Mouse (Mus musculus) splenic B cell, adult 2 months (primary cell): ENCODE measurements around the gene Rpl13a.
"Not testable (repeated sequence)": the region's sequence is repeated elsewhere in the genome, so short reads cannot be mapped to it uniquely, and the experiment has no call there.

Experiments
- DNase-seq: peaks from one replicate; pipeline ENCODE4 v3.0.0-alpha.2; 2011; ENCODE audit warnings: low read depth, low spot score
- H3K27me3 ChIP-seq: 2 replicates; pipeline ENCODE4 v1.6.1; 2012; ENCODE audit warnings: mild to moderate bottlenecking, low read length, moderate library complexity, mixed read lengths; ENCODE audit not compliant: control insufficient read depth, poor library complexity, insufficient read depth, severe bottlenecking
- H3K36me3 ChIP-seq: 2 replicates; pipeline ENCODE4 v1.6.1; 2012; ENCODE audit warnings: mild to moderate bottlenecking, low read length, moderate library complexity, mixed read lengths; ENCODE audit not compliant: control insufficient read depth, poor library complexity, insufficient read depth, severe bottlenecking

Rpl13a gene

GRCm38 (mm10) chr7:45134544-45135026 lies 6.0 kb upstream of the Rpl13a start:
- H3K27me3 ChIP-seq: no peaks in the 10 kb centered on the region
- H3K36me3 ChIP-seq: peaks cover 7% of the 10 kb centered on the region; the same call in 1 of the 2 replicates
- peak; percentile 51 for DNase-seq

- Histone ChIP-seq H3K27me3 (no peaks in the 10 kb centered on the region), H3K36me3 (peaks cover 7% of the 10 kb centered on the region; the same call in 1 of the 2 replicates)
- DNase-seq: no peak
Observed at GRCm38 (mm10) chr7:45133446-45134159, 5.0 kb upstream of the Rpl13a start.

GRCm38 (mm10) chr7:45131850-45132249 lies 3.3 kb upstream of the Rpl13a start:
- Histone ChIP-seq H3K27me3 (no peaks in the 10 kb centered on the region), H3K36me3 (peaks cover 7% of the 10 kb centered on the region; the same call in 1 of the 2 replicates)
- no peak for DNase-seq

DNA sequence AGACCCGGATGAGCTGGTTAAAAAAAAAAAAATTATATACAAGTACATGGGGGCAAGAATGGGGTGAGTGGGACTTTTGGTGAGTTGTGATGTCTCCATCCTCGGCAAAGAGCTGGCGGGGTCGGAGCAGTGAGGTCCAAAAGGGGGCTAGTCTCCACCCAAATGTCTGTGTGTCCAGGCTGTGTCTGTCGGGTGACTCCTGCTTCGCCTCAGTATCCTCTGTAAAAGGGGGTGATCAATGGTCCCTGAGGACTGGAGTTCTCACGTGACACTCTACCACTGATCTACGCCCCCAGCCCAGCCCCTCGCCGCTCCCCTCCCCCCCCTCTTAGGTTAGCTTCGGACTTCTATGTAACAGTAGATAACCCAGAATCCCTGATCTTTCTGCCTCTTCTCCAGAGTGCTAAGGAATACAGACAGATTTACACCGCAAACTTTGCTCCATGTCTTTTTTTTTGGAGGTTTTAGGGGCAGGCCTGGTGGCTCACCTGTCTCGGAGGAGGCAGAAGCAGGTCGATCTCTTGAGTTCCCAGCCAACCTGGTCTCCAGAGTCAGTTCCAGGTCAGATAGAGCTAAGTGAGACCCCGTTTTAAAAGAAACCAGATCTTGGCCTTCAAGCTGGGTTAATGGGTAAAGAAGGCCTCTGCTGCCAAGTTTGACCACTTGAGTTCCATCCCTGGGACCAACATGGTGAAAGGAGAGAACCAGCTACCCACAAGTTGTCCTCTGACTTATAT lies 1.4 kb upstream of the Rpl13a start:
- DNase-seq: no peak
- Histone ChIP-seq H3K36me3 (peaks cover 16% of the 10 kb centered on the region), H3K27me3 (no peaks in the 10 kb centered on the region)

GRCm38 (mm10) chr7:45129318-45129717 lies 757 bp upstream of the Rpl13a start:
- DNase-seq: no peak
- no peaks in the 10 kb centered on the region for H3K27me3 ChIP-seq
- H3K36me3 ChIP-seq: peaks cover 16% of the 10 kb centered on the region

DNA sequence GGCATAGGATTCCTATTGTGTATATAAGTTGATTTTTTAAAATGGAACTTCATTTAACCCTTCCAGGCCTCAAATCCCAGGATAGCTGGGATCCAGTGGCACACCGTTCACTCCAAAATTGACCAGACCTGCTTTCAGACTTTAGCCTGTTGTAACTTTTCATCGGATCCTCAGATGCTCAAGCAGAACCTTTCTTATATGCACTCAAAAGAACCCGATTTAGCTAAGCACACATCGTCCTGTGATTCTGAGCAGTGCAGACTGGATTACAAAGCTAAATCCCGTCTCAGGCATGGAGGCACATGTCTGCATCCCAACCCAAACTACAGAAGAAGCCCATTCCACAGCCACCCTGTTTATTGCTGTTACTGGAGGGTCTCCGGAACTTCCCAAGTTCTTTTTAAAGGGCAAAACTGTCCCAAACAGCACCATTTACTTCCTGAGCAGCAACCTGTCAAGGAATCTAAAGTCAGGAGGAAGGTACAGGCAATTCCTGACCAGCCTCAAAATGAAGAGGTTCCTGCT lies 799 bp downstream of the Rpl13a start:
- DNase-seq: no peak
- peaks cover 10% of the 10 kb centered on the region for H3K36me3 ChIP-seq
- H3K27me3 ChIP-seq: no peaks in the 10 kb centered on the region

DNA sequence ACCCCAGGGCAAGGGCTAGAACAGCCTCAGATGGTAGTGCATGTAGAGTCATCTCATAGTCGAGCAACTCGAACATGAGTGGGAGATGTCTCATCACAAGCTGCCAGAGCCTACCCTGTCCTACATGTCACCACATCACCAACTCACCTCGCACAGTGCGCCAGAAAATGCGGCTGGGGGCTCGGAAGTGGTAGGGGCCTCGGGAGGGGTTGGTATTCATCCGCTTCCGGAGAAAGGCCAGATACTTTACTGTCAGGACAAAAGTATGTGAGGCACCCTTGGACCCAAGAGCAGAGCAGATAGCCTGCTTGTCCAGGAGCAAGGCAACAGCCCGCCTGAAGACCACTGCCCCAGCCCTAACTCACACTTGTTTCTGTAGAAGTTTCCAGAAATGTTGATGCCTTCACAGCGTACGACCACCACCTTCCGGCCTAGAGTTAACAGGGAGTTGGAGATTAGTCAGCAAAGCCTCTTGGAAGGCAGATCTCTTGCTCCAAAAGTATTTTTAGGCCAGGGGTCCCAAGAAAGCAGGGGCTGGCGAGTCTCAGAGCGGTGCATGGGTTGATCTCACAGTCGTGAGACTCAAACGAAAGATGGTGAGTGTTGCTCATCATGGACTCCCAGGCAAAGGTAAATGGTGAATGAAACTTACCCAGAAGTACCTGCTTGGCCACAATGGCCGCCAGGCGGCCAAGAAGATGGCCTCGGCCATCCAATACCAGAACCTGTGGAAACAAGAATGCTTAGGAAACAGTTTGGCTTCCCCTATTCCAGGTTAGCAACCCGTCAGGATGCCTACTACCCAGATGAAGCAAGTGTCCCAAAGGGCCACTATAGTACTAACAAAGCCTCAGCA lies 1.5 kb downstream of the Rpl13a start:
- no peaks in the 10 kb centered on the region for H3K27me3 ChIP-seq
- no peak for DNase-seq
- peaks cover 13% of the 10 kb centered on the region for H3K36me3 ChIP-seq

- peaks cover 13% of the 10 kb centered on the region for H3K36me3 ChIP-seq
- no peak for DNase-seq
Observed at GRCm38 (mm10) chr7:45126147-45126843, 2.3 kb downstream of the Rpl13a start.

GRCm38 (mm10) chr7:45125649-45126048 lies 2.9 kb downstream of the Rpl13a start:
- not testable (repeated sequence) for H3K27me3 ChIP-seq, DNase-seq
- peaks cover 13% of the 10 kb centered on the region for H3K36me3 ChIP-seq

More at GRCm38 (mm10) chr7:45126147-45126843, 2.3 kb downstream of the Rpl13a start:
- no peaks in the 10 kb centered on the region for H3K27me3 ChIP-seq

DNA sequence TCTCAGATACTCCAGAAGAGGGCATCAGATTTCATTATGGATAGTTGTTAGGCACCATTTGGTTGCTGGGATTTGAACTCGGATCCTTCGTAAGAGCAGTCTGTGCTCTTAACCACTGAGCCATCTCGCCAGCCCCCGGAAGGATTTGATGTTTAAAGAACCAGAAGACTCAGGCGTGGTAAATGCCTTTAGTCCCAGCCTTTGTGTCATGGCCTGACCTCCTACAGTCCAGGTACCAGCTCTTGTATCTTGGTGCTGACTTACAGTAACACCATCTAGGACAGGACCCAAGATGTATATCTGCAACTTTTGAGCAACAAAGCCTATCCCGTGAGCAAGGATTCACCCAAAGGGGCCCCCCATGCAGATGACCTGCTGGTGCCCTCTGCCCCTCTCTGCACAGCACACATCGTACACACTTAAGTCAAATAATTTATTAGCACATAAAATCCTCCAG lies 3.4 kb downstream of the Rpl13a start:
- no peaks in the 10 kb centered on the region for H3K27me3 ChIP-seq
- DNase-seq: no peak
- peaks cover 13% of the 10 kb centered on the region for H3K36me3 ChIP-seq

- peak; percentile 100 for DNase-seq
- Histone ChIP-seq H3K27me3 (no peaks in the 10 kb centered on the region), H3K36me3 (peaks cover 13% of the 10 kb centered on the region)
Observed at GRCm38 (mm10) chr7:45124224-45125143, 4.1 kb downstream of the Rpl13a start, which contains the start of gene Rps11. Gene Rps11, minus strand, starts transcription at chr7:45124439.

DNA sequence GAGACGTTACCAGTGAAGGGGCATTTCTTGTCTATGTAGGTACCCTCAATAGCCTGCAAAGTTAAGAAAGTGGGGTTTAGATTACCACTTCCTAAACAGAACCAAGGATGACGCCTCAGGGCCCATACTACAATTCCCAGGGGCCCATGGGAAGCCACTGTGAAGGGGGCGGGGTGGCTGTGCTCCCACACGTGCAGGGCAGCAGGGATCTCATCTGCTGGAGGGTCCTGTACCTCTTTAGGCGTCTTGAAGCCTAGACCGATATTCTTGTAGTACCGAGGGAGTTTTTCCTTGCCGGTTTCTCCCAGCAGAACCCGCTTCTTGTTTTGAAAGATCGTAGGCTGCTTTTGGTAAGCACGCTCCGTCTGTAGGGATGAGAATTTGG lies 5.4 kb downstream of the Rpl13a start:
- peak; percentile 62 for DNase-seq
- H3K27me3 ChIP-seq: no peaks in the 10 kb centered on the region
- H3K36me3 ChIP-seq: peaks cover 13% of the 10 kb centered on the region

GRCm38 (mm10) chr7:45122561-45123185 lies 5.9 kb downstream of the Rpl13a start:
- no peaks in the 10 kb centered on the region for H3K27me3 ChIP-seq
- no peak for DNase-seq
- peaks cover 13% of the 10 kb centered on the region for H3K36me3 ChIP-seq
